Mouse (Mus musculus): ENCODE results near the gene Slc5a10.

The Slc5a10 gene

GRCm38 (mm10) chr11:61667782-61668181, 52.8 kb downstream of the Slc5a10 start:
- no peak for DNase-seq (ENCODE audit: low spot score)

GRCm38 (mm10) chr11:61667248-61667647, 53.4 kb downstream of the Slc5a10 start:
- no peak for DNase-seq (ENCODE audit: low spot score)

GRCm38 (mm10) chr11:61665991-61666799, 54.4 kb downstream of the Slc5a10 start:
- DNase-seq (ENCODE audit: low spot score): no peak

GRCm38 (mm10) chr11:61665401-61665800, 55.2 kb downstream of the Slc5a10 start:
- no peak for DNase-seq (ENCODE audit: low spot score)

GRCm38 (mm10) chr11:61662189-61662588, 58.4 kb downstream of the Slc5a10 start:
- DNase-seq (ENCODE audit: low spot score): no peak

GRCm38 (mm10) chr11:61660806-61661392, 59.7 kb downstream of the Slc5a10 start:
- DNase-seq (ENCODE audit: low spot score): no peak

GRCm38 (mm10) chr11:61660001-61660400, 60.6 kb downstream of the Slc5a10 start:
- DNase-seq (ENCODE audit: low spot score): no peak

GRCm38 (mm10) chr11:61659011-61659858, 61.4 kb downstream of the Slc5a10 start:
- DNase-seq (ENCODE audit: low spot score): no peak

GRCm38 (mm10) chr11:61658360-61658922, 62.2 kb downstream of the Slc5a10 start:
- no peak for DNase-seq (ENCODE audit: low spot score)

GRCm38 (mm10) chr11:61657432-61657831, 63.2 kb downstream of the Slc5a10 start:
- no peak for DNase-seq (ENCODE audit: low spot score)

GRCm38 (mm10) chr11:61656148-61656850, 64.3 kb downstream of the Slc5a10 start:
- DNase-seq (ENCODE audit: low spot score): no peak

GRCm38 (mm10) chr11:61655649-61656048, 65.0 kb downstream of the Slc5a10 start:
- DNase-seq (ENCODE audit: low spot score): no peak

- DNase-seq (ENCODE audit: low spot score): no peak
Measured at GRCm38 (mm10) chr11:61654786-61655311, 65.8 kb downstream of the Slc5a10 start.

- DNase-seq (ENCODE audit: low spot score): no peak
Measured at GRCm38 (mm10) chr11:61653568-61653967, 67.1 kb downstream of the Slc5a10 start.

- no peak for DNase-seq (ENCODE audit: low spot score)
Measured at GRCm38 (mm10) chr11:61652686-61653447, 67.8 kb downstream of the Slc5a10 start, which contains the start of gene Grap. Grap (plus strand) TSS chr11:61653265.

- DNase-seq (ENCODE audit: low spot score): no peak
Measured at GRCm38 (mm10) chr11:61652216-61652615, 68.4 kb downstream of the Slc5a10 start.

- DNase-seq (ENCODE audit: low spot score): no peak
Measured at GRCm38 (mm10) chr11:61650470-61651265, 70.0 kb downstream of the Slc5a10 start.

- DNase-seq (ENCODE audit: low spot score): no peak
Measured at GRCm38 (mm10) chr11:61649626-61650025, 71.0 kb downstream of the Slc5a10 start.

GRCm38 (mm10) chr11:61649163-61649580, 71.5 kb downstream of the Slc5a10 start:
- DNase-seq (ENCODE audit: low spot score): no peak

- no peak for DNase-seq (ENCODE audit: low spot score)
Measured at GRCm38 (mm10) chr11:61648749-61649115, 71.9 kb downstream of the Slc5a10 start.
